Mouse (Mus musculus) ES-E14 (cell line): ENCODE results near the gene Etv1. TPM values are rescaled to one million over a fixed set of nuclear protein-coding genes. Genes with fewer than 3 reads are reported as not detected.
A peak's percentile ranks its signal among the peaks of the same experiment; 100 is the strongest.

Experiments used
- DNase-seq: peaks from one replicate; pipeline ENCODE4 v3.0.0-alpha.2; 2013; ENCODE audit warnings: low read depth, low spot score
- H3K27ac ChIP-seq: 2 replicates; pipeline ENCODE4 v1.5.1; 2012; ENCODE audit warnings: low read depth, mild to moderate bottlenecking, low read length, moderate library complexity, mixed read lengths; ENCODE audit not compliant: poor library complexity, insufficient read depth, severe bottlenecking
- H3K36me3 ChIP-seq: 2 replicates; pipeline ENCODE4 v1.6.1; 2012; ENCODE audit warnings: mild to moderate bottlenecking, low read length, moderate library complexity, mixed read lengths; ENCODE audit not compliant: control insufficient read depth, poor library complexity, insufficient read depth, severe bottlenecking
- H3K4me1 ChIP-seq, 2 experiments: fragments of 150-350 bp in 1 of 2; sonication (generic) in 1 of 2; 2 replicates each; pipeline ENCODE4 v1.6.1; 2012; ENCODE audit warnings: low read length in 2 of 2, mild to moderate bottlenecking in 1 of 2, mixed read lengths in 1 of 2; ENCODE audit not compliant: control insufficient read depth in 2 of 2, insufficient read depth in 2 of 2, poor library complexity in 1 of 2
- H3K4me3 ChIP-seq, 2 experiments: fragments of 150-350 bp in 1 of 2; sonication (generic) in 1 of 2; 2 replicates each; pipeline ENCODE4 v1.5.1; 2012; ENCODE audit warnings: low read length in 2 of 2, low read depth in 1 of 2, mild to moderate bottlenecking in 1 of 2, mixed read lengths in 1 of 2; ENCODE audit not compliant: insufficient read depth in 1 of 2, poor library complexity in 1 of 2, severe bottlenecking in 1 of 2
- H3K9ac ChIP-seq: 2 replicates; pipeline ENCODE4 v1.6.1; 2012; ENCODE audit warnings: low read depth, mild to moderate bottlenecking, low read length, mixed read lengths; ENCODE audit not compliant: poor library complexity, insufficient read depth, severe bottlenecking
- H3K9me3 ChIP-seq: fragments of 150-350 bp; sonication (generic); 2 replicates; pipeline ENCODE4 v1.6.1; 2012; ENCODE audit warnings: low read depth, mild to moderate bottlenecking, low read length; ENCODE audit not compliant: control insufficient read depth, insufficient read depth
- CHD2 ChIP-seq: IDR thresholded peaks from 2 replicates; pipeline ENCODE4 v1.6.1; 2014; ENCODE audit warnings: mild to moderate bottlenecking, low read depth, low read length, inconsistent platforms
- HCFC1 ChIP-seq: IDR thresholded peaks from 2 replicates; pipeline ENCODE4 v1.6.1; 2012; ENCODE audit warnings: low read length, inconsistent platforms, borderline replicate concordance; ENCODE audit not compliant: insufficient read depth
- MAFK ChIP-seq: IDR thresholded peaks from 2 replicates; pipeline ENCODE4 v1.6.1; 2014; ENCODE audit warnings: mild to moderate bottlenecking, low read depth, low read length, inconsistent platforms; ENCODE audit not compliant: insufficient read depth
- ZC3H11A ChIP-seq: IDR thresholded peaks from 2 replicates; pipeline ENCODE4 v1.6.1; 2012; ENCODE audit warnings: low read depth, mild to moderate bottlenecking, inconsistent platforms, low read length, borderline replicate concordance
- ZNF384 ChIP-seq: IDR thresholded peaks from 2 replicates; pipeline ENCODE4 v1.6.1; 2012; ENCODE audit warnings: low read depth, low read length, inconsistent platforms
- in situ Hi-C, 2 experiments: fragments of 600-800 bp; cut with MboI; formaldehyde crosslinking; loops; one replicate each; pipeline ENCODE4 v1.15.1; 2025; ENCODE audit warnings: low sequenced_read_pairs in 2 of 2, inconsistent platforms in 1 of 2; ENCODE audit not compliant: unreplicated experiment in 2 of 2
- total RNA-seq: library from RNA; depleted of rRNA; stranded (reverse); fragments of 300-350 nt; gene quantifications from 2 replicates; pipeline ENCODE4 v1.2.3, GENCODE M21; 2012; rRNA removed

The Etv1 gene
- 21.3 and 23.9 TPM in 2 replicates for total RNA-seq

DNA sequence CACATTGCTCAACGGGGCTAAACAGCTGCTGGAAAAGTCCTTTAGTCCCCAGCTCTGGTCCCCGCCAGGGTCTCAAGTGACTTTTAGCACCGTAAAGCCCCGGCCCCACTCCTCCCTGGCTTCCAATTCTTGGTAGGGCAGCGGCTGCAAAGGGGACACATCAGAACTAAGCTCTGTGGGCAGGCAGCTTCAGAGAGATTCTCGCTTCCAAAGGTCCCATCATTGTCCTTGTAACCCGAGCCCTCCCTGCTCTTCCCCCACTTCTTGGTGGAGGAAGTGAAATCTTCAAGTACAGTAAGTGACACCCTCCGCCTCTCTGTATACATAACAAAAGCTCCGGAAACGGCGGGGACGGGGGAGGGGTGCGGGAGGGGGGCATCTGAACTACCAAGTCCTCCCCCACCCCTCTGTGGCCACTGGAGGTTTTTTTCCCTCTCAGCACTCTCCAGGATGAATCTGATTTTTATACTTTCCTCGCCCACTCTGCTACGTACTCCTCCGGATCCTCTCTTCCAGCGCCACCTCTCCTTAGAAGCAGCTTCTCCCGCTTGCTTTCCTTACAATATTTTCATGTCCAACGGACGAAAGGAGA is at the start of gene Etv1:
Gene Etv1 (plus strand): TSS at position 195 of the 592 bp plus-strand sequence.
- H3K27ac ChIP-seq: peak within 1 kb of the TSS; percentile 96
- no peak for TF ChIP-seq HCFC1
- no peak for TF ChIP-seq ZC3H11A
- TF ChIP-seq CHD2: 0 out of 2 replicates have a peak, but pooled peaks have one; percentile 26
- peak; percentile 71 for TF ChIP-seq ZNF384
- TF ChIP-seq MAFK: no peak
- in situ Hi-C loops: no loop called here
- H3K9me3 ChIP-seq: no peaks in the 10 kb centered on the region
- peak within 1 kb of the TSS; percentile 71 to 90 for H3K4me3 ChIP-seq
- H3K9ac ChIP-seq: peak within 1 kb of the TSS; percentile 89
- no peaks in the 10 kb centered on the region for H3K36me3 ChIP-seq
- H3K4me1 ChIP-seq: peaks cover 0 to 1% of the 10 kb centered on the region in 2 experiments
- DNase-seq: peak; percentile 77

DNA sequence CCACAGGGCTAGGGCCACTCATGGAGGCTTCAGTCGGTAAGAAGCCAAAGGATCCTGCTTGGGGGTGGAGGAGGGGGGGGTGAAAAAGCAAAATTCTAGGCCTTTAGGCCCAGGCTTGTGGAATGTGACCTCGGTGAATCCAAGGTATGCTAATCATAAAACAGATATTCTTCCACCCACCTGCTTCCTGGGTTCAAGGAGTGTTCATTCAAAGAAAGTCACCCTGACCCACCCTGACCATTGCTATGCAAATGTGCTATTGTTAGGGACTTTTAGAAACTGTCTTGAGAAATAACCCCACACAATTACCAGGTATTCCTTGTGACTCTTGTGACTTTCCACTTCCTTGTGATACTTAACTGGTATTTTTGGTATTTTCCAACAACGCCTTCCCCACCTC is 49.5 kb upstream of the Etv1 start:
- Histone ChIP-seq H3K27ac (peak overlapping the region; percentile 82), H3K9me3 (no peaks in the 10 kb centered on the region; the same call in 1 of the 2 replicates), H3K9ac (no peak overlapping the region), H3K4me1 (no peaks in the 10 kb centered on the region; a peak in 1 of 4 replicates), H3K4me3 (no peak overlapping the region), H3K36me3 (no peaks in the 10 kb centered on the region)
- in situ Hi-C loops: no loop called here
- peak; percentile 28 for DNase-seq
- TF ChIP-seq CHD2: 0 out of 2 replicates have a peak, but pooled peaks have one; percentile 30
- TF ChIP-seq MAFK: no peak
- TF ChIP-seq ZC3H11A: no peak

DNA sequence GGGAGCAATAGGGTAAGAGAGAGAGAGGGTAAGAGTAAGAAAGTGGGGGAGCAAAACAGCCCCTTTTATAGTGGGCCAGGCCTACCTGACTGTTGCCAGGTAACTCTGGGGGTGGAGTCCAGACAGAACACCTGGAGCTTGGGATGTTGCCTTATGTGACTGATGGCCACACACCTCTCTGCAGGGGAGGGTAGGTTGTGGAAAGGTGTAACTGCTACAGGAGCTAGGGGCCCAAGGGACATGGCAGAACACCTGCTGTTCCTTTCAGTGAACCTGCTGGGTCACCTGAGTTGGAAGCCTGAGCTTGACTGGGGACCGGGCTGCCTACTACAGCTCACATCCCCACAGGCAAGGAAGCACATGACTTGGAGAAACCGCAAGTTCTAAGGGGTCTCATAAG is 48.4 kb upstream of the Etv1 start:
- TF ChIP-seq ZNF384 (no peak), ZC3H11A (no peak), MAFK (no peak), CHD2 (no peak), HCFC1 (no peak)
- in situ Hi-C loops: no loop called here
- DNase-seq: no peak
- no peaks in the 10 kb centered on the region; the same call in 1 of the 2 replicates for H3K9me3 ChIP-seq
- H3K27ac ChIP-seq: peak overlapping the region; percentile 82; the same call in 1 of the 2 replicates
- no peaks in the 10 kb centered on the region for H3K36me3 ChIP-seq
- H3K9ac ChIP-seq: no peak overlapping the region
- H3K4me1 ChIP-seq: no peaks in the 10 kb centered on the region; a peak in 1 of 4 replicates
- H3K4me3 ChIP-seq: no peak overlapping the region

DNA sequence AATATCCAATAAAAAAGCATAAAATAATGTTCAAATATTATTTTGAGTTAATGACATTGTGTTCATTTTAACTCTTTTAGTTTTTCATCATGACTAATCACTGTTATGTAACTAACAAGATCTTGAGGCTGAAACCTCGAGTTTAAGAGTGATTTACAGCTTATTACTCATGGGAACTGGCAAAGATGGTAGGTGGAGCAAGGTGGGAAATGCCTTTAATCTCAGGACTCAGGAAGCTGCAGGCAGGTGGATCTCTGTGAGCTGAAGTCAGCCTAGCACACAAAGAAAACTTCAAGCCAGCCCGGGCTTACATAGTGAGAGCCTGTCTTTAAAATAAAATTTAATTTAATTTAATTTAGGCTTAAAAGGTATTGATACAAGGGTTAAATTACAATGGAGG is 19.9 kb upstream of the Etv1 start:
- H3K9ac ChIP-seq: no peak overlapping the region
- in situ Hi-C loops: no loop called here
- no peaks in the 10 kb centered on the region for H3K4me1 ChIP-seq

More for the DNA sequence above, 19.9 kb upstream of the Etv1 start:
- H3K36me3 ChIP-seq: no peaks in the 10 kb centered on the region
- no peak overlapping the region for H3K4me3 ChIP-seq
- DNase-seq: no peak
- no peak for TF ChIP-seq MAFK
- TF ChIP-seq HCFC1: no peak
- no peak for TF ChIP-seq ZNF384
- no peak for TF ChIP-seq ZC3H11A
- TF ChIP-seq CHD2: no peak
- H3K27ac ChIP-seq: no peak overlapping the region
- H3K9me3 ChIP-seq: no peaks in the 10 kb centered on the region
